Mouse (Mus musculus) urinary bladder, postnatal 10 days (tissue): ENCODE measurements at regions not wholly inside any gene's neighbourhood (a gene's known extent, or its start where the extent isn't known, plus 50 kb on each side); places are given as distances from the start of the nearest gene placed in this dataset.

Source experiments
- DNase-seq: peaks from one replicate; pipeline ENCODE4 v3.0.0; 2022; ENCODE audit warnings: low spot score

DNA sequence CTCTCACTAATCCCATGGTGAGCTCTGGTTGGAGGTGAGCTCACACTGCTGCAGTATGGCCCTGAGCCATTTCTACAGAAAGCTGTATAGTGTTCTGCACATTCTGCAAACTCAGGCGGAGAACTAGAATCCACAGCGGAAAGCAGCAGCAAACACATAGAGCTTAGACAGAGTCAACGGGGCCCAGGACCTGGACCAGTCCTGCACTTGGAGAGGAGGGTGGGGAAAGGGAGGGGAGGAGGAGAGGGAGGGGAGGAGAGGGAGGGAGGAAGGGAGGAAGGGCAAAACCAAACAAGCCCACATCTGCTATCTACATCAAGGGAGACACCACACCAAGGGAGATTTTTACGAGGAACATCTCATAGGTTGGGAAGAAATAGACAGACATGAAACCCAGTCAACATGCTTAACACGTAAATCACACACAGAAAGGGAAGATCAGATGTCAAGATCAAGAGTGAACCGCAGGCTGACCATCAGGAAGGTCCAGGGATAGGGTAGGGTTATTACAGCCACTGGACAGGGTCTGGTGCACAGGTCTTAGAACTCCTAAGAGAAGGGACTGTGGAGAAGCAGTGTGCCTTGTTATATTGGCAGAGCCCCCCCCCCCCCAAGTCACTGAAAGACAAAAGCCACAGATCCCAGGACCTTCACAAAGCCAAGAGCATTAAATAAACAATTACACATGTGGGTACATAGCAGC lies 428.2 kb upstream of the Cdh4 start:
- no peak for DNase-seq

DNA sequence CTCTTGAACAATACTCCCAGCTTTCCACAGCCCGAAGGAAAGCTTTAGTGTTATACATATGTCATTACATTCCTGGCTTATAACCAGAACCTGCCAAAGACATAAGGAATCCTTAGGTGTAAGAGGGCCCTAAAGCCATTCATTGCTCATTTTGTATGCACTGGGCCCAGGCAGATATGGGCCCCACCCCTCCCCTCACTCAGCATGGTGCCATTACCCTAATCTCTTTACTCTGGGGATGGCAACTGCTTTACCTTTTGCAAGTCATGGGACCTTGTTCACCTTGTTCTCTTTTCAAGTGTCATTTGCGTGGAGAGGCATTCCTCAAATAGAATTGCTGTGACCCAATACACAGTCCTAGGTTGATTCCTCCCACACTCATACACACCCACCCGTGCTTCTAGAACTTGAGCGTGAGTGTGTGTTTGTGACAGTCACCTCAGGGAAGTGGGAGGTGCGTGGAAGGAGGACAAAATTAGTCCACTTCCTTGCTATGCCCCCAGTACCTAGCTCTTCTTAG lies 419.5 kb upstream of the Cdh4 start:
- DNase-seq, result no peak

DNA sequence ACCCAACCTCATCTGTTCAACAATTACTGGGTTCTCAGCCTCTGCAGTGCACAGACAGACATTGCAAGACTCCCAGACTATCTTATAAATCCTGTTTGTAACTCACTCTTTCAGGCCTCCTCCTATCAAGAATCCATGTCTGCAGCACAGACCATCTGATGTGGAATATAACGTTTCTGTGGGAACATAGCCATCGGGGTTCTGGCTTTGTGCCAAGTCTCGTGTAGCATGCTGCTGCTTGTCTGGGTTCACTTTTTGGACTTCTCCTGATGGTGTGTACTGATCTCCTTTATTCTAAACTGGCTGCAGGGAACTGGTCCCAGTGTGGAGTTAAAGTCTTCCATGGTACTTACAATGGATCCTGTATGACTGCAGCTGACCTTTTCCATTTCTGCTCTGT lies 418.0 kb upstream of the Cdh4 start:
- DNase-seq, result no peak

DNA sequence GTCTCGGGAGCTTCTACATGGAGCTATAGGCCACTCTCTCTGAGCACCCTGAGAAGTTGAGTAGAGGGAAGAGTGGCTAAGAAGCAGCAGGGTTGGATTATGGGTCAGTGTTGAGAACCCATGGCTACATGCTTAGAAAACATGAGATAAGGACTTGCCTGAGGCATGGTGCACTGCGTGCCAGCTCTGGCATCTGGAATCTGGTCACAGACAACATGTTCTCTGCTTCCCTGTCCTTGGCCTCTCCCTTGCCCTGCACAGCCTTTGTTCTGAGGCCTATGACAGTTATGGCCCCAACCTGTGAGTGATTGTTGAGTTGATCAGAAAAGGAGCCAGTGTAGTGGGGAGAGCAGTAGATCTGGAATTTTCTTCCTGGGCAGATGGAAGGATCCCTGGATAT lies 409.1 kb upstream of the Cdh4 start:
- DNase-seq, result no peak

DNA sequence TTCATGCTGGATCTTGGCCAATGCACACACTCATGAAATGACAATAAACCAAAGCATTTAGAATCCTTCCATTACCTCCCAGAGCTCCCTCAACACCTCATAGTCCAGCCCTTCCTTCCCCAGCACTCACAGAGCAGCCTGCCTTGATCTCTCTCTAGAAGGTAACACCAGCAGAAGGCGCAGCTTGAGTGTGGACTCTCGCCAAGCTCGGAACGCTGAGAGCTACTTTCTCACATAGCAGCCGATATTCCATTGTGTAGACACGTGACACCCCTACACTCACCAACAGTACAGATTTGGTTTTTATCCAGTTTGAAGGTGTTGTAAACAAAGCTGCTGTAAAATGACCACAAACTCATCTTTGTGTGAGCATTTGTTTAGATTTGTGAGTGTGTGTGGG lies 406.8 kb upstream of the Cdh4 start:
- DNase-seq, result no peak

DNA sequence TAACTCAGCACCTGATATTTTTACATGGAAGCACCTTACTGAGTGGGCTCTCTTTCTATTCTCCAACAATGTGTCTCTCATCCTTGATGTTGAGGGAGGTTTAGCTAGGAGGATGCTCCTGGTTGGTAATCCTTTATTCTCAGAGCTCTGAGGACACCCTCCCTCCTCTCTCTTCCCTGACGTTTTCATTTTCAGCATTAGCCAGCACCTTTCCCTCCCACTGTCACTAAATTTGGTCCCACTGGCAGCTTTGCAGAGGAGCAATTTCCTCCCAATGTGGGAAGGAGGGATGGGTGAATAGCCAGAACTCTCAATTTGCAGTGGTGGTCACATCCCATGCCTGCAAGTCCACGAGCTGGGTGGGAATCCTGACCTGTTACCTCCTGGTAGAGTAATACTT lies 402.5 kb upstream of the Cdh4 start:
- DNase-seq, result no peak

DNA sequence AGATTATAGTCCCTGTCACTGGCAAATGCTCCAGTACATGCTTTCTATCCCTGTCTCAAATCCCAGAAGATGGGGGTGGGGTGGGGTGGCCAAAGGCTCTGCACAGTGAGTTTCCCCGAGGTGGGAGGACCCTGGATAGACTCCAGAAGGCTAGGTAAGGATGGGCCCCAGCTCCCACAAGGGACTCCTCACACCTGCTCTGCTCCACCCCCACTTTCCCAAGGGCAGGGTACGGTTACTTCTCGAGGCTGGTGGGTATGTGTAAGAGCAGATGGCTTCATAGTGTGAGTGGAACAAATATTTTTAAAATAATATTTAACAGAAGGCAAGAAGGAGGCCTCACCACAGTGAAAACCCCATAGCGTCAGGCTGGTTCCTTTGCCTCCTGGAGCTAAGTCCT lies 398.6 kb upstream of the Cdh4 start:
- no peak for DNase-seq

DNA sequence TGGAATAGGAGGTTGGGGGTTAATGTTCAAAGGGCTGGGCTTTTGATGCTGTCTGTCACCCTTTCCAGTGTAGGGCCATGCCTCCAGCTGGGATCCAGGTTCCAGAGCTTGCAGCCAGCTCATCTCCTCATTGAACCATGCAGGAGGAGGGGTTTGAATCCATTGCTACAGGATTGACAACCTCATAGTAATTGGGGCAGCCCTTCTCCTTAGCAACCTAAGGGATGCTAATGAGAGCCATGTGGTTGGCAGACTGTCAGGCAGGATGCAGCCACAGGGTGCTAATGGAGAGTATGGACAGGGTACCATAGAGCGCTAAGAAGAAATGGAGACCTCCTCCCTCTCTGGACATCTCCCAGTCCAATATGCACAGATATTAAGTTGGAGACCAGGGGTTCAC lies 396.9 kb upstream of the Cdh4 start:
- no peak for DNase-seq

DNA sequence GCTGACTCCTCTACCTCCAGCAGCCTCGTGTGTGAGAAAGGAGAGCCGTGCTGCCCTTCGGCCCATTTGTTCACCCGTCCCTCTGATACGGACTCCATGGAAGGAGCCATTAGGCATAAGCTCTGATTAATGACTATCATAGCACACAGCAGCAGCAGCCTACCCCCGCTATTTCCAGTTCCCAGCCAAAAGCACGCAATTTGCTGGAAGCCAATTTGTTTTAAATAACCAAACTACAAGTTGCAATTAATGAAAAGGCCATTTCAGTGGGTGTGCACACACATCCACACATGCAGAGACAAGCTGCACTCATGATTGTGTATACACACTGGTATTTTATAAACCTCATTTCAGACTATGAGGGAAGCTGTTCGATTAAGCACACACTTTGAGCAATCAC lies 387.8 kb upstream of the Cdh4 start:
- no peak for DNase-seq

DNA sequence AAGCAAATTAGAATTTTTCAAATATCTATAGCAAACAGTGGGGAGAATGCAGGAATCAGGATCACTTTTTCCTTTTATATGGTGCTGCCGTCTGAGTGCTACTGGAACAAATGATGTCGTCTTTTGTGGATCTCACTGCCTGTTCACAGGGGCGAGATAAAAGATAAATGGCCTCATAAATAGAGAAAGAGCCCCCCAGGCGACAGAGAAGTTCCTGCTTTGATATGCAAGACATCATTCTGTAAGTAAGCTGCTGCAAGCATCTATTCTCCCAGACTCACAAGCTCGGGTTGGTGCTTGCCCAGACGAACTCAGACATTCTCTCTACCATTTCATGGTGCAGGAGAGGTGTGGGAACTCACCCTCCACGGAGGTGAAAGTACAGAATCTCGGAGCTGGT lies 377.6 kb upstream of the Cdh4 start:
- DNase-seq, result no peak

DNA sequence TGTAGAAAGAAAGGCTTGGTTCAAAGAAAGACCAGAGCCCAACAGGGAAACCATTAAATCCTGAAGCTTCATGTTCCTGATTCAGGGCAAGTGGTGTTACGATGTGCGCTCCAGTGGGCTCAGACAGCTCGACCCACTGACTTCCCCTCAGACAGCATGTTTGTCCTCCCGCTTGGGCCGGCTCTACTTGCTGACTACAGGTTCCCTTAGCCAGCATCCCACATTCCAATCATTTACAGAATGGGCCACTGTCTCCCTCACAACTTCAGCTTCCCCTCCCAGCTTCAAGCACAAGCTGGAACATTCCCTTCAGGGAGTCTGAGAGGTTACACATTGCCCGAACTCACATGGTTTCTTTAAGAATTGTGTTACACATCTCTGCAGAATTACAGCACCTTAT lies 372.7 kb upstream of the Cdh4 start:
- no peak for DNase-seq

DNA sequence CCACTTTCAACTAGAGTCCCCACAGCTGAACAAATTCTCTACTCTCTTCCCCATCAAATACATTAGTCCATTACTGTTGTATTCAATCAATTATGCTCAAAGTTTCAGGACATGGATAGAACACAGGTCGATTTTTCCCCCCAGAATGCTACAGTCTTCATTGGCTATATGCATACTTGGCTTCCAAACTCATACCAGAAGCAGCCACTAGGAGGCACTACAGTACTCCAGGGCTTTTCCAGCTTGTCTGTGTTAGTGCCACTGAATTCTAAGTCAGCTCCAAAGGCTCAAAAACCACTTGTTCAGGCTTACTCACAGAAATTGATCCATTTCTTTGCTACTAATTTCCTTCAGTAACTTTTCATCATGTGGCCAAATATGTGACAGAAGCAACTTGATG lies 371.9 kb upstream of the Cdh4 start:
- DNase-seq, result no peak

DNA sequence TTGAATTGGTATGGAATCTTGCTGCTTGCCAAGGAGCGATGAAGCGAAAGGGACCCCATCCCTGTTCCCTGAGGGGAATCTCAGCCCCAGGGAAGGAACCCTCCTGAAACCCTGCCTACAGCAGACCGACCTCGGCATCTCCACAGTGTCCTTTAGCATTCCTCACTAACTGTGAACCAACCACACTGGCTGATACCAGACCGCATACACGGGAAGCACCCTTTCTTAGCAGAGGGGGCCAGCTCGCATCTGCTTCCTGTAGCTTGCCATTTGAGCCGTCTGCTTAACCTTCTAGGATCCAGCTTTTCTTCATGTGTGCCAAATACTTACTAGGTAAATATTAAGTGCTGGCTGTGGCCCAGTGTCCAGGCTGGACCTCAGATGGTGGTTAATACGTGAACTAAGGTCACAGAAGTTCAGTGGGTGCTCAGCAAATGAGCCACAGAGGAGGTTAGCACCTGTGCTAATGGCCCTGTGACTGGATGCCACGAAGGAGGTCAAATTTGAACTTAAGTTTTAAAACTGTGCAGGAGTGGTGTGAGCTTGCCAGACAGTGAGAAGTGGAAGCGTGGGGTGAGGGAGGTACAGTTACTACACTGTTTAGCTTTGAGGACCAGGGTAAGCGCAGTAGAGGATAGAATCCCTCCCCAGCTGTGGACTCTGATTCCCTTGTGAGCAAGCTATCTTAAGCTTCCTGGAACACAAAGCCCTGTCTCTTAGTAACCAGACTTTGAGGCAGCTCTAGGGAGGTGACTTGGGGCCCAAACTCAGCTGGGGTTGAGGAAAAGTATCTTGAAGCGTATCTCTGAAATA lies 361.6 kb upstream of the Cdh4 start:
- DNase-seq, result no peak

DNA sequence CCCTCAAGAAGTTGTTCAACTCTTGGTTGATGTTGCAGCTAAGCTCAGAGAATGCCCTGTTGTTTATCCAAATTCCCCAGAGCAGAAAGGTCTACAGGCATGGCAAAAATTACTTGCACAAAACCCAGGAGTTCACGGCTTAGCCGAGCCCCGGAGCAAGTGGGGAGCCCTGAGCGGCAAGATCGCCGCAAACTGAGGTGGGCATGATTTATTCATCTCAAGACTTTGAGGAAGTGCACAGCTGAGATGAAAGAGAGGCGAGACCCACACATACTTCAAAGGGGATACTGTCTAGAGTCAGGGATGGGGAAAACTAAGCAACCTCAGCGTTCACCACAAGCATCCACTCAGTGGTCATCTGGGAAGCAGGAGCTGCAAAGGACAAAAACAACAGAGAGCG lies 355.3 kb upstream of the Cdh4 start:
- DNase-seq, result no peak

DNA sequence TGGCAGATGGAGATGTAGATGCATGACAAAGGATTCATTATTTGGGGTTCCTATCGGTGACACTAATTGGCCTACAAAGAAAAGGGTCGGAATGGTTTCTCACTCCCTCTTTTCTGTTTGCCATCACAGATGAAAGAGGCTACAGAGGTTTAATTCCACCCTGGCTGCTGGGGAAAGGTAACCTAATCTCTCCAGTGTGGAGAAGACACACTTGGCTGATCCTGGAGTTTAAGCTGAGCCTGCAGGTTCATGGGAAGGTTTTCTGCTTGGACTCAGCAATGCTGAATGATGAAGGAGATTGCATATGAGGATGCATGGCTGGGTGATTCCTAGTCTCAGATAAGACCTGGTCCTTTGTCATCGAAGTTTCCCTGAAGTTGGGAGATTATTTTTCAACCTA lies 350.8 kb upstream of the Cdh4 start:
- no peak for DNase-seq

DNA sequence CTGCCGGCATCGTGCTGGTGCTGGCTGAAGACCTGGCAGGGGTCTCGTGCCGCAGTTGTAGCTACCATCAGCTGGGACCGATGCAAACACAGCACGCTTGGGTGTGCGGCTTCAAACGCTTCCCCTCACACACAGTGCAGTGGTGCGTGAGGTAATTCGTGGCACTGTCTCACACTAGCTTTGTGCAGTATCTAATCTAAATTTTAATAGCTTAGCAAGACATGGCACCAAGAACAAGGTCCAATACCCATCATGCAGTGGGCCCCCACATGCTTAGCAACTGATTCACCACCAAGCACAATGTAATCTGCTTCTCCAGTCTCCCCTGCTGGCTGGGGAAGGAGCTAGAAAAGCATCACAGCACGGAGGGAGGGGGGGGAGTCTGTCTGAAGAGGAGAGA lies 348.2 kb upstream of the Cdh4 start:
- DNase-seq, result no peak

DNA sequence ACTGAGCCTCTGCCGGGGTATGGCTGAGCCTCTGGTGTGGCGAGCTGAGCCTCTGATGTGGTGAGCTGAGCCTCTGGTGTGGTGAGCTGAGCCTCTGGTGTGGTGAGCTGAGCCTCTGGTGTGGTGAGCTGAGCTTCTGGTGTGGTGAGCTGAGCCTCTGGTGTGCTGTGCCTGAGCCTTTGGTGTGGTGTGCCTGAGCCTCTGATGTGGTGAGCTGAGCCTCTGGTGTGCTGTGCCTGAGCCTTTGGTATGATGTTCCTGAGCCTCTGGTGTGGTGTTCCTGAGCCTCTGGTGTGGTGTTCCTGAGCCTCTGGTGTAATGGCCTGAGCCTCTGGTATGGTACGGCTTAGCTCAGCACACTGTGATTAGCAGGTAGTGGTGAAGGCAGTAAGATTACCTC lies 346.2 kb upstream of the Cdh4 start:
- no peak for DNase-seq

DNA sequence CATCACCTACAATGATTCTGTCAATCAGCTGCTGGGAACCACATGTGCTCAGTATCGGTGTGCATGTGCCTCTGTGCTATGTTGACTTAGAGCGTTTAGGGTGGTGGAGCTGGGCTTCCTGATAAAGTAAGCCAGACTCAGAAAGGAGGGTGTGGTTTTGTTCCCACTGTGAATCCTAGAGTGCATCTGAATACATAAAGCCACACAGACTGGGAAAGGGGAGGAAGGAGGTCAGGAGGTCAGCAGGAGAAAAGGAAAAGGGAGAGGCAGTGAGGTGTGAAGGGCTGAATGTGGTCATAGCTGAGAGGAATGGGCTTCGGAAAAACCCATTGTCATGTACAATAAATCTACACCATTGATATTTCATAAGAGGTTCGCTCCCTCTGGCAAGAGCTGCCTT lies 345.4 kb upstream of the Cdh4 start:
- no peak for DNase-seq

DNA sequence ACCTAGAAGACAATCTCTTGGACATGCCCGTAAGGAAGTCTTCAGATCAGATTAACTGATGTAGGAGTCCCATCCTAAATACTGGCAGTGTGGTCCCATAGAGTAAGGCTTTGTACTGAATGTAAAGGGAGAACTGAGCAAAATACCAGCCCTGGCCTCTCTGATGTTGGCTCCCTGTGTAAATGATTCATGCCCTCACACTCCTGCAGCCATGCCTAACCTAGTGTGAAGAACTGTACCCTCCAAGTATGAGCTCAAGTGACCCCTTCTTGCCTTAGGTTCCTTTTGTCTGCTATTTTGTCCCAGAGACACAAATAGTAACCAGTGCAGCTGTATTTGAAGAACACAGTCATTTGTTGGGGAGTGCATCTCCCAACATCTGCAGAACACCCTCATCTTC lies 342.4 kb upstream of the Cdh4 start:
- no peak for DNase-seq

DNA sequence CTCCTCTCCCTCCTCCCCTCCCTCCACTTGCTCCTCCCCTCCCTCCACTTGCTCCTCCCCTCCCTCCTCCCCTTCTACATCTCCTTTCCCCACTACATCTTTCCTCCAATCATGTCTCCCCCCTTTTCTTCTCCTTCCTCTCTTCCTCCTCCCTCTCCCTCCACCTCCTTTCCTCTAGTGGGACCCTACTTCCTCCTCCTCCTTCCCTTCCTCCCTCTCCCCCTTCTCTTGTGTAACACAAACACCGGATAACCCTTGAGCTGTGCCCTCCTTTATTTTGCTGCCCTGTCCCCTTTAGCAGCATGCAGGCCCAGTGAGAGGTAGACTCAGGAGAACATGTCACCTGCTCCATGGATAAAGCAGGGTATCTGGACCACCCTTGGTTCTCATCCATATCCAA lies 339.1 kb upstream of the Cdh4 start:
- no peak for DNase-seq

DNA sequence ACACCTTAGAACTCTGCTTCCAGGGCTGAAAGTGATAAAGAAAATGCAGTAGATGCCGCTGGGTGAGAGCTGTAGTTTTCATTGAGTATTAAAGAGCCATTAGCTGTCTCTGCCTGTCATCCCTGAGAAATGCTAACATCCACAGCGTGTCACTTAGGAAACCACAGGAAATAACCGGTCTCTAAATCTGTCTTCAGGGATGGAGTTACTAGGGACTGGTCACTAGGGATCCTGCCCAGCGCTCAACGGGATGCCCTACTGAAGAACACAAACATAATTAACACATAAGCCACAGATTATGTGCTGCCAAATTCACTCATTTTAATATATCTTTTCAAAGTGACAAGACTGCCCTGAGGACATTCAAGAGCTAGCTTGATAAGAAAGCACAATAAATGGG lies 329.3 kb upstream of the Cdh4 start:
- no peak for DNase-seq

DNA sequence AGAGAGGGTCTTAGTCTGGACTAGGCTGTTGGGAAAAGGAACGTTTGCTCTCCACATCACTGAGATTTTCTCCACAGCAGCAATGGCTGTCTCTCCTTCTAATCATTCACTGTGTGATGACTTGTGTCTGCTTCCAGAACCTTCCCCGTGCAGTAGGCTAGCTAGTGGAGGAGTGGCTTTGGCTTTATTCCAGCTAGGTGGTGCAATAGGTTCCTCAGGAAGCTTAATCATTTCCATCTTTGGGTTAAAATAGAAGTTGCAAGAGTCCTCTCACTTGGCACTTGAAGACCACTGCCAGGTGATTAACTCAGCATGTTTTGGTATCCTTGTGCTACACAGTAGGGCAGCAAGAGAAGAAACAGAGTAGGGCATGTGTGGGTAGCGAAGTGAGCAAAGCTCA lies 314.2 kb upstream of the Cdh4 start:
- DNase-seq, result no peak

DNA sequence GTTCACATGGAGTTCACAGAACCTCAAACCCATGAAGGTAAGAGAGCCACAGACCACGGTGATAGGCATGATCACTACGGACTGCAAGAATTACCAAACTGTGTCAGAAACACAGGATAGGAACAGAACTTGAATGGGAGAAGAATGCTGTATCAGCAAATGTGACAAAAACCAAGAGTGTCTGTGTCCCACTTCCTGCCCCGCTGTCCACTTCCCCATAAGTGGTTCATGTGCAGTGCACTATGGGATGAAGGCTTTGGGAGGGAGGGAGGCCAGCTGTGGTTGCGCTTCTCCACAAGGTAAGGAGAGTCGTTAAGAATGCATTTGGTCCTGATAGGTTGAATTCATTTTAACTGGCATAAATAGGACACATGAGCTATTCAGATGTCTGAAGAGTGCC lies 313.8 kb upstream of the Cdh4 start:
- no peak for DNase-seq

DNA sequence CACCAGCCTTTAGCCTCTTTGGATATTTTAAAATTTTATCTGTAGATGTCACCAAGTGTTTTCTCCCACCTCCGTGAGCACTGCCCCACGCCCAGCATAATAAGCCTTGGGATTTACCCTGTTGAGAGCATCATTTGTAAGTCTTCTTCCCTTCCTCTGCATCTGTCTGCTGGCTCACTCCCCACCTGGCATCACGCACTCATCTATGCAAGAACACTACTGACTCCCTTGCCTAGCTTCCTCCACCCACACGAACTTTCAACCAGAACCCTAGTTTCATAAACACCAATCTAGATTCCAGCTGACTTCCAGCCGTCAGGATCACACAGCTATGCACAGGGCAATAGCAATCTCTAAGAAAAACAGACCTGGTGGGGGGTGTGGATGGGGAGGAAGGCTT lies 311.2 kb upstream of the Cdh4 start:
- DNase-seq, result no peak
